Mouse (Mus musculus): Measurements from ENCODE around the gene Olfr355.

Gene Olfr355

DNA sequence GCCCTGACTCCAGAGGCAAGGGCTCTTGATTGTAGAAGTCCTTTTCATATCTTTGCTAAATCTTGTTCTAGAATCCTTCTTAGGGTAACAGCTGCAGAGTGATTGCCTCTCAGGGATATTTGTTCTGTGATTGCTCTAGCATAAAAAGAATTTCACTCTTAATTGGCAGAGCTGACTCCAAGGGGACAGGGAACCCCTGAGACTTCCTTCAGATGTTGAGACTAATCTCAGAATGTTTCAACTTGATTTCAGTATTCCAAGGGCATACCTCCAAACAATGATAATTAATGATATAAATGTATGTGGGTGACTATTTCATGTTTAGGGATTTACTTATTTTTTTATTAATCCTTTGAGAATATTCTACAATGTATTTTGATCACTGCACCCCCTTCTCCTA, at the start of gene Olfr355:
TSS of gene Olfr355 (minus strand) at position 101 of the 400 bp plus-strand sequence.
- no peak for DNase-seq (ENCODE audit: low spot score in 2 of 2)

DNA sequence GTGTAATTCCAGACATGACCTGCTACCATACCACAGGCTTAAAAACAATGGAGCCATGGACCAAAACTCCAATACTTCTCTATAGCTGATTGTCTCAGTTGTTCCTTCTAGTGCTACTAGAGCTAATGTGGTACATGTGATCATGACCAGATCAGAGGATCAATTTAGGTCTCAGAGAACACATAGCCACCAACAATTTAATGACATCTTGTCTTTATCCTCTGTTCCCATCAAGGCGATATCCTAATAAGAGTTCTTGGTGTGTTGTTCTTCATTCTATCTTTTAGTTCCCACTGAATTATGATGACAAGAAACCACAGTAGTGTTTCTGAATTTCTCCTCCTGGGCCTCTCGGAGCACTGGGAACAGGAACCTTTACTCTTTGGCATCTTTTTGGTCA, 8.1 kb upstream of the Olfr355 start, which contains the start of gene Olfr356:
TSS of gene Olfr356 (plus strand) at position 301 of the 400 bp plus-strand sequence.
- DNase-seq (ENCODE audit: low spot score in 2 of 2): no peak

DNA sequence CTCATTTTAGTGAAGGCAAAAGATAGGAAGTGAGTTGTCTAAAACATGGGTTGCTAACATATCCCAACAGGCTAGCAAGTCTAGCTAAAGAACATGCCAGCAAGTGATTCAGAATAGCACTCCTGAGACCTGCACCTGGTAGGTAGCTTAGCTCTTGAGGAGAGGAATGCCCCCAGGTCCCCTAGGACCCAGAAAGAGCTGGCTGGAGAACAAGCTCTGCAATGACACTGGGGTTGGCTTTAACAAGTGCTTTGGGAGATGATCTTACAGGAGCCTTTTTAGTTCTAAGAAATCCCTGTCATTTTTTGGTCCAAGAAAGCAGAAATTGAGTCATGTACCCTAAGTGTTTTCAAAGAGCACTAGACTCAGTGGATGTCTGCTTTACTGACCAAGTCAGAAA, 23.3 kb downstream of the Olfr355 start, which contains the start of gene Olfr354:
TSS of gene Olfr354 (plus strand) at position 301 of the 400 bp plus-strand sequence.
- no peak for DNase-seq (ENCODE audit: low spot score in 2 of 2)

DNA sequence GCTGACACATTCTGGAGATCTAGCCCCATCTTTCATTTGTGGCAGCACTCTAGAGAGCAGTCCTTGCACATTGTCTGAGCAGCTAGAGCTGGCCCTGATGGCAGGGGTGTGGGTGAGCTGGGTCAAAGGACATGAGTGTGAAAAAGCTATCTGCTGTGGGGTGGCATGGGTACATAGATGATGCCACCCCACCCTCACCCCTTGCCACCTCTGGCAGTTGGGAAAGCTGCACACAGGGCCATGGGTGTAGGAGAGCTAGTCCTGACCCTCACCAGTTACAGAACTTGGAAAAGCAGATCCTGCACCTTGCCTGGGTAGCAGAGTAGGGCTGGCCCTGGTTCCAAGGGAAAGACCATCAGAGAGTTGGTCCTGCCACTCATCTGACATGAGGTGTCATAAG, 31.6 kb downstream of the Olfr355 start:
- DNase-seq (ENCODE audit: low spot score in 2 of 2): no peak

DNA sequence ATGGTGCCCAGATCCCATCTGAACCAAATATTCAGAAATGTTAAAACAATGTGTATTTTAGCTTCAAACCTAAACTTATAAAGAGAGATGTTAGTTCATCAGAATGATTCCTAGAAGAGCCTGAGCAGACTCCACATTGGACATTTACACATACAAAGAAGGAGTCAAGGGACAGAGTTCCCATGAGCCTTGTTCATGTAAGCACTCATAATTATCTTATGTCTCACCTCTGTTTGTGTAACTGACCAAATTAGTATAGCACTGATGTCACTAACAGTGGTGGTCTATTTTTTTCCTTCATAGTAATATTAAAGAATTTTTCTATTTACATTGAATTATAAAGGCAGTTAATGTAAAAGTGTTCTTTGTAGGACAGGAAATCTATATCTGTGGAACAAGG, 35.9 kb downstream of the Olfr355 start, which contains the start of gene Olfr353:
TSS of gene Olfr353 (minus strand) at position 101 of the 400 bp plus-strand sequence.
- DNase-seq (ENCODE audit: low spot score in 2 of 2): no peak

Measured in cerebellum, postnatal 4 days (tissue).